Mouse (Mus musculus) spleen, adult 18-20 months (tissue): ENCODE measurements around the gene Epha7.

Source experiments
- DNase-seq, 2 experiments: peaks; one replicate each; pipeline ENCODE4 v3.0.0; 2022; ENCODE audit warnings: mixed read lengths in 2 of 2

Epha7 gene

DNA sequence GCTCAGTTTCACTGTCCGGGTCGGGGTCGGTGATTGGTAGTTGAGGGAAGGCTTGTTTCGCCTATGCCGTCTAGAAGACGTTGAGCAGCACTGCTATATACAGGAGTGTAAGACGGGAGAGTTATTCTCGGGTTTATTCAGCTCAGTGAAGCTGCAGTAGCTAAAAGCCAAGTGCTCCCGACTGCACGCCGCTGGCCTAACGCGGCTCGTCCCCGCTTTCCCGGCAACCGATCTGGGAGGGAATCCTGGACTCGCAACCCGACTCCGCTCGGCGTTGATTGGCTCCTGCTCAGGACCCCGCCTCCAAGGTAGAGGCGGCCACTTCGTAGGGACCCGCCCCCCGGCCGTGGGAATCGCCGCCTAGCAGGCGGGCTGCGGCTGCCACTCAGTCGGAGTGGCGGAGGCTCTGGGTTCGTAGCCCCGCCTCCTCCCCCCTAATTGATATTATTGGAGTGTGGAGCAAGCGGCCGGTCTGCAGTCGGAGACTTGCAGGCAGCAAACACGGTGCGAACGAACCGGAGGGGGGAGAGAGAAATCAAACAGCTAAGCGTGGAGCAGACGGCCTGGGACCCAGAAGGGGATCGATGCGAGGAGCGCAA lies at the start of gene Epha7:
Epha7 (plus strand) TSS at position 441 of the 599 bp plus-strand sequence.
- peak; percentile 53 to 56 for DNase-seq

DNA sequence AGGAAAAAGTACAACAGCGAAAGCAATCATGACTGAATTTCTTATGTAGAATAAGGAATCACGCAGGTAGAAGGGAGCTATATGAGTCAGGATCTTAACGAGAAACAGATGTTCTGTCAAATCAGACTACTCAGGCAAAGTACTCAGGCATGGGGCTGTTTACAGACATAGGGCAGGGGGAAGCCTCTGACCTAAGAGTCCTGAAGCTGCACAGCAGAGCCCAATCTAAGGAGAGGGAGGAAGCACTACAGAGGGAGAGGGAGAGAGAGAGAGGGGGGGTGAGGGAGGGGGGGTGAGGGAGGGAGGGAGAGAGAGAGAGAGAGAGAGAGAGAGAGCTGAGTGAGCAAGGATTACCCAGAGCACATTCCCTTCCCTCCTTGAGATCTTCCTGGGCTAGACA lies 29.0 kb upstream of the Epha7 start:
- DNase-seq: no peak

GRCm38 (mm10) chr4:28808800-28809199 lies 4.1 kb upstream of the Epha7 start:
- DNase-seq: no peak

- DNase-seq: no peak
Measured at GRCm38 (mm10) chr4:28809703-28810102, 3.2 kb upstream of the Epha7 start.

GRCm38 (mm10) chr4:28813551-28814475 lies 882 bp downstream of the Epha7 start:
- no peak for DNase-seq

DNA sequence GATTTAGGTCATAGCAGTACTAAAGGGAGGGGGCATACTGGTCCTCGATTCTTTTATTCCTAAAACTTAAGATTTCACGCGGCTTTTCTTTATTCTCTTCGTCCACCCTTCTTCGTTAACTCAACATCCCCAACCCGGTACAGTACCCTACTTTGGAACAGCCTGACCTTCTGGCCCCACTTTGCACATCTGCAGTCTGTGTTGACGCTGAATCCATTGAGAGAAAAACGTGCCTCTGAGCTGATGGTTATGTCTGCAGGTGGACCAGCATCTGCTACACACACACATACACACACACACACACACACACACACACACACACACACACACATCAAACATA lies 1.5 kb downstream of the Epha7 start:
- no peak for DNase-seq

DNA sequence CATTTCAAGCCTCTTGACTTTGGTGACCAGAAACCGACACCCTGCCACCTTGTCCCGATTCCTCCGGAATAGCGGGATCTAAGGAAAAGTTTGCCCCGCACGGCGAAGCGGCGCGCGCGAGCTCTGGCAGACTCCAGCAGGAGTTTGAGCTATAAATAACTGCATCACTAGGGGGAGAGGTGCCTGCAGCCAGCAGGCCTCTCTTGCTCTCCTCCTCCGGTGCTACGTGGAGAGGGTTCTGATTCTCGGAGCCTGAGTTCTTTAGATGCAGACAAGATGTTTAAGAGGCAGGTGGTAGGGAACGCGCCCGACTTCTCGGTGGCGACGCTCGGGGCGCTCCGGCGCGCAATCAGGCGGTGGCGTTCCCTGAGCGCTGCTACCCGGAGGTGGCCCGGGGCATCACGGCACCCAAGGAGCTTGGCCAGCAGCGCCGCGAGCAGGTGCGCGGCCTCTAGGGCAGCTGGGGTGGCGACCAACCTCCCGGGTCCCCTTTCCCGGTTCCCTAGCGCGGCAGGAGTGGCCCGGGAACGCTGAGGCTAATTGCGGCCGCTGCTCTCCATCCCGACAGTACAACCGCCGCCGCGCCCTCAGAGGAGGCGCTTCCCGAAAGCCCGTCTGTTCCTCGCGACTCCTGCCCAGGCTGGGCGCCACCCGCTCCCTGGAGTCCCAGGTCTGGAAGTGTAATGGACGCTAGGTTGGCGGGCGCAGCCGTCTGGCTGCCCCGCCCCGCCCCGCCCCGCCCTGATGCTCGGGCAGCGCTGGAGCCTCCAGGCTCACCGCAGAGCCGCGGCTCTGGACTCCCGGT lies 2.1 kb downstream of the Epha7 start:
- DNase-seq: peak in 1 of 2 experiments; percentile 2

- no peak for DNase-seq
Measured at GRCm38 (mm10) chr4:28815621-28815920, 2.6 kb downstream of the Epha7 start.

GRCm38 (mm10) chr4:28823616-28824015 lies 10.7 kb downstream of the Epha7 start:
- DNase-seq: no peak

DNA sequence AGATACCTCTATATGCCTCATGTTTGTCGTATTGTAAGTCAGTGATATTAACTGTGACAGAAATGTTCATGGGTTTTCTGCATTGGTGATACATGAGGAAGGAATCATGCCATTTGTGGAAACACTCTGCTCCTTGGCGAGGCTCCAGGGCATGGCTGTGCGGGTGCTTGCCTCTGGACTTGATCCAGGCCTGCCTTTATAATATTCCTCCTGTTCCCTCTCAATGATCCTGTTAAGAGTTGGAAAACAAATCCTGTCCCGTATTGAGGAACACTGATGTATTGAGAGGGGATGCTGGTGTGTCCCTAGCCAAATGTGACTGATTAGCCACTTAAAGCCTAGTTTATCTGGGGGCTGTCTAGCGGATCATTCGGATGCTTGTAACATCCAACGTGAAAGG lies 11.7 kb downstream of the Epha7 start:
- no peak for DNase-seq

DNA sequence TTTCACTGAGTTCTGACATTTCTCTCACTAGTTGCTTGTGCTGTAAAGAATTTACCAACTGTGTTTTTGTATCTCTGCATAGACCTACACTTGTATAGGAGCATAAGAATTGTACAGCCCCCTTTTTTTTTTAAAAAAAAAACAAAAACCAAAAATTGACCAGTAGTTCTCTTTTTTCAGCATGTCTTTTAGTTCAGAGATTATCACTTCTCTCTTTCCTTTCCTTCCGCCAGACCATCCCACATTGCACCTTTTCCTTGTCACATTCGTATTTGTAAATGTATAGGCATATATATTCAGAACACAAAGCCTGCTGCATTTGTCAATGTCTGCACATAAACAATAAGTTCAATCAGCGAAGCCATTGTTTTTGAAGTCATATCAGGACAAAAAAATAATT lies 24.7 kb downstream of the Epha7 start:
- no peak for DNase-seq

GRCm38 (mm10) chr4:28846311-28846710 lies 33.4 kb downstream of the Epha7 start:
- no peak for DNase-seq

GRCm38 (mm10) chr4:28850388-28850787 lies 37.5 kb downstream of the Epha7 start:
- DNase-seq: no peak

DNA sequence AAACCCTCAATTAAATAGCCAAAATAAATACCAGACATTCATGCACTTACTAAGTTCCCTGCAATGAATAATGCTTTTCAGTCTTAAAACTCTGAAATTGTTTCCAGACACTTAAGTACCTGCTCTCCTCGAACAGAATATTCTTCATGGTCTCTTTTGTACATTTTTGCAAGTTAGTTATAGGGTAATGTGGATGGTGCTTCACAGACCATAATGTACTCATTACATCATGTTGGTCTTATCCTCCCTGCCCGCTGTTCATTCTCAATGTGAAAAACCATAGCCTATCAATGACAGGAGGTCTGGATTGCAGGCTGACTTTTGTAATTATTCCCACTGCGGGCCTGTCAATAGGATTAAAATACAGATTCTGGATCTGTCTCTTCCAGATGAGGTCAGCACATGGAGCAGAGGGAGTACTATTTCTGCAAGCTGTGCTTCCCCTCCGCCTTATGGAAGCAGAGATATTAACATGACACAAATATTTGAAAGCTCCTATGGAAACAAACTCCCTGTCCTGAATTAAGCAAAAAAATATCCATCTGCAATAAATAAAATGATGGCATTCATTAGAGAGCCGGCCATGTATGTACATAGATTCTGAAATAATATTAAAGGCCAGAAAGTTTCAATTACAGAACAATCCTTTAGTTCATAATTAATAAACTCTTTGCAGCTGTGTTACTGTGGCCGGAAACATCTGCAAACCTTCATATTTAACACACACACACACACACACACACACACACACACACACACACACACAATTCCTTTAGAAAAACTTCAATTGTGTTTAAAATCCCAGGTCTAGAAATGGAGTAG lies 50.1 kb downstream of the Epha7 start:
- DNase-seq: no peak

DNA sequence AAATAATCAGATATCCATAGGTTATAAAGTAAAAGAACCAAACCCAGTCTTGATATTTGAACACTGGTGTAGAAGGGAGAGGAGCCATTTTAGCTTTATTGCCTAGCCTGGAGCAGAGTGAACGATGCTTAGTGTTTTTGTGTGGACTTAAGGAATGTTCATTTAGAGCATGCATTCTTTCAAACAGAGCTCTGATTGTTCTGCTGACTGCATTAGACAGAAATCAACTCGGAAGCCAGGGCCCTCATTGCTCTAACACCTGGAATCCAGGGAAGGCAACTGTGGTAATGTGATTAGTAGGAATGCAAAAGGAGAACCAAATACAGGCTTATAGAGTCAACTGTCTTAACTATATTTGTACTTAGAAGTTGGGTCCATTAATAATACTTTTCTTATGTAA lies 53.5 kb downstream of the Epha7 start:
- no peak for DNase-seq

DNA sequence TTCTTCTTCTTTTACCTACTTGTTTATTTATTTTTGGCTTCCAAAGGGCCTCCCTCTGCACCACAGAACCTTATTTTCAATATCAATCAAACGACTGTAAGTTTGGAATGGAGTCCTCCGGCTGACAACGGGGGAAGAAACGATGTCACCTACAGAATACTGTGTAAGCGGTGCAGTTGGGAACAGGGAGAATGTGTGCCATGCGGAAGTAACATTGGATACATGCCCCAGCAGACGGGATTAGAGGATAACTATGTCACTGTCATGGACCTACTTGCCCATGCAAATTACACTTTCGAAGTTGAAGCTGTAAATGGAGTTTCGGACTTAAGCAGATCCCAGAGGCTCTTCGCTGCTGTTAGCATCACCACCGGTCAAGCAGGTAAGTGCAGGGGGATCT lies 58.7 kb downstream of the Epha7 start:
- DNase-seq: no peak

- DNase-seq: no peak
Measured at GRCm38 (mm10) chr4:28881271-28882044, 68.5 kb downstream of the Epha7 start.

GRCm38 (mm10) chr4:28889630-28890029 lies 76.7 kb downstream of the Epha7 start:
- DNase-seq: no peak

- DNase-seq: no peak
Measured at GRCm38 (mm10) chr4:28890102-28890501, 77.2 kb downstream of the Epha7 start.

DNA sequence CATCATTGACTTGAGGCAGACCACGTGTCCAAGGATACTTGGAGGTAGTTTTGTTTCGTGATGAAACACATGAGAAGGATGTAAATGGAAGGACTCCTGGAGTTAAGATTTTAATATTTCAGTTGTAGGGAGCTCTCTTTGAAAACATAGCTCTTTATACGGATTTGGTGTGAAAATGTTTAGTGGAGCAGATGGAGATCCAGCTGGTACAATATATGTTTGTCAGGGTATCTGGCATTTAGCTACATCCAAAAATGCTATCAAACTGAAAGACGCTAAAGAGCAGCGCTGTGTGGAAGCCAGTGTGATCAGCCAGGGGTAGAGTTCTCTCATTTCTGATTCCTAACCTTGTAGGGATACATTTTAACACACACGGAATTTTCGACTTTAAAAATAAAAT lies 82.5 kb downstream of the Epha7 start:
- DNase-seq: no peak

- no peak for DNase-seq
Measured at GRCm38 (mm10) chr4:28899373-28899772, 86.4 kb downstream of the Epha7 start.

GRCm38 (mm10) chr4:28899783-28900182 lies 86.9 kb downstream of the Epha7 start:
- DNase-seq: no peak
